29 mouse cellular contexts compared by ENCODE assay signal in the genomic region with DNA sequence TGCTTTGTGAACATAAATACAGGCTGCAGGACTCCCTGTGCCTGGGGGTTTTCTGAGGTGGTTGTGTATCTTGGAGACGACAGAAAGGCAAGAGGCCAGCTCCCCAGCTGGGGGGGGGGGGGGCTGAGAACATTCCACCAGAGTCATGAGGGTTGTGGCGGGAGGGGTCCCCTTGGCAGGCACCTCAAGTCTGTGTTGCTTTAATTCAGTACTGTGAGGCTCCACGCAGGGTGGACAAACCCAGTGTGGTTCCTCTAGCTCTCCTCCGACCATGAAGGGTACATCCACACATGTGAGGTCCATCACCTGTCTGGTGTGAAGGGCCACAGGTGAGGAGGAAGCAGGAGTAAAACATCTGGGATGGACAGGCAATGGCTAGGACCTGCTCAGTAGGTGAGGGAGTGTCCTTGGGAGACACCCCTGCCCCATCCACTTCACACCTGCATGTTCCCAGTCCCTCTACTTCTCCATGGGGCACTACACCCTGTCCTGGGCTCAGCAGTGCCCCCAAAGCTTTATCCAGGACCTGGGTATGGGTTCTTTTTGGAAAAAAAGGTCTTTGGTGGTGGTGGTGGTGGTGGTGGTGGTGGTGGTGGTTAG. TPM values are rescaled to one million over a fixed set of nuclear protein-coding genes. Genes with fewer than 3 reads are reported as not detected.
DNase-seq lines count a peak whose midpoint lies in the region; ATAC-seq and TF ChIP-seq lines count a peak whose summit lies in the region.
"Had no signal": no experiment of that assay in that cellular context is flagged by ENCODE, and none has a peak within 500 bp of the region (broad histone marks: within the 10 kb centered on the region; RNA-seq: fewer than 3 reads in every experiment).

No protein-coding gene starts in this region.

- no peak overlapping the region for H3K4me3 ChIP-seq in stomach, embryonic 16.5 days (replicated peaks; ENCODE audit: low read length)
- no peak overlapping the region for H3K4me3 ChIP-seq in stomach, postnatal 0 days (ENCODE audit: low read depth, low read length)
- H3K4me3 ChIP-seq in heart, embryonic 10.5 days = no peak overlapping the region
- H3K4me3 ChIP-seq: limb, embryonic 12.5 days; midbrain, embryonic 10.5 days; myocyte; neural tube, embryonic 13.5 days had no signal

- H3K9me3 ChIP-seq in stomach, embryonic 16.5 days (replicated peaks; ENCODE audit: control insufficient read depth, low read length) = no peaks in the 10 kb centered on the region
- H3K9me3 ChIP-seq in stomach, postnatal 0 days (ENCODE audit: control insufficient read depth, low read length) = no peaks in the 10 kb centered on the region
- H3K9me3 ChIP-seq in heart, embryonic 10.5 days = no peaks in the 10 kb centered on the region
- H3K9me3 ChIP-seq: limb, embryonic 12.5 days; midbrain, embryonic 10.5 days; neural tube, embryonic 13.5 days had no signal

- ATAC-seq in stomach, embryonic 16.5 days (ENCODE audit: insufficient read depth, low FRiP score) = peak; percentile 38; the same call in 1 of the 2 replicates
- no peak for ATAC-seq in stomach, postnatal 0 days (ENCODE audit: low FRiP score, low TSS enrichment)
- ATAC-seq: inflammation-experienced regulatory T-cells, adult 6 months; midbrain, embryonic 16.5 days had no signal

- H3K36me3 ChIP-seq in stomach, embryonic 16.5 days (ENCODE audit: control insufficient read depth, insufficient read depth, low read length) = no peaks in the 10 kb centered on the region
- no peaks in the 10 kb centered on the region for H3K36me3 ChIP-seq in stomach, postnatal 0 days (ENCODE audit: control insufficient read depth, insufficient read depth, low read length)
- no peaks in the 10 kb centered on the region for H3K36me3 ChIP-seq in heart, embryonic 10.5 days
- H3K36me3 ChIP-seq: limb, embryonic 12.5 days; midbrain, embryonic 10.5 days; neural tube, embryonic 13.5 days had no signal

- intact Hi-C loops in heart, postnatal 10 days (cut with DNase I) = no loop called here
- intact Hi-C loops in heart, postnatal 14 days (cut with DNase I) = no loop called here

- H3K4me2 ChIP-seq in stomach, embryonic 16.5 days (ENCODE audit: low read depth, low read length) = no peak overlapping the region
- H3K4me2 ChIP-seq in stomach, postnatal 0 days (replicated peaks; ENCODE audit: low read depth) = no peak overlapping the region
- H3K4me2 ChIP-seq: heart, embryonic 11.5 days; hindbrain, embryonic 14.5 days; limb, embryonic 12.5 days; lung, embryonic 14.5 days; neural tube, embryonic 13.5 days had no signal

- H3K4me1 ChIP-seq in stomach, embryonic 16.5 days (ENCODE audit: control insufficient read depth, insufficient read depth, low read length) = peaks cover 3% of the 10 kb centered on the region; the same call in 1 of the 2 replicates
- no peaks in the 10 kb centered on the region; the same call in 1 of the 2 replicates for H3K4me1 ChIP-seq in stomach, postnatal 0 days (replicated peaks; ENCODE audit: control insufficient read depth, insufficient read depth)
- peaks cover 20% of the 10 kb centered on the region for H3K4me1 ChIP-seq in heart, embryonic 10.5 days

- H3K9ac ChIP-seq in stomach, embryonic 16.5 days (ENCODE audit: low read length) = no peak overlapping the region
- no peak overlapping the region; the same call in 1 of the 2 replicates for H3K9ac ChIP-seq in stomach, postnatal 0 days (ENCODE audit: low read length)
- H3K9ac ChIP-seq: hindbrain, embryonic 14.5 days; limb, embryonic 12.5 days; liver, embryonic 14.5 days; lung, embryonic 14.5 days; neural tube, embryonic 13.5 days had no signal

- H3K27me3 ChIP-seq in stomach, embryonic 16.5 days (ENCODE audit: control insufficient read depth, insufficient read depth, low read length) = no peaks in the 10 kb centered on the region
- H3K27me3 ChIP-seq in stomach, postnatal 0 days (ENCODE audit: control insufficient read depth, insufficient read depth, low read length) = no peaks in the 10 kb centered on the region
- no peaks in the 10 kb centered on the region for H3K27me3 ChIP-seq in heart, embryonic 10.5 days (ENCODE audit: insufficient read depth, poor library complexity, severe bottlenecking)
- H3K27me3 ChIP-seq: limb, embryonic 12.5 days; neural tube, embryonic 13.5 days had no signal

- DNase-seq in cerebellum, adult 11-12 months = peak; percentile 78
- DNase-seq in cerebellum, adult 8-10 months = no peak
- peak; percentile 17 to 19 for DNase-seq in heart, postnatal 10 days
- no peak for DNase-seq in heart, postnatal 14 days
- no peak for DNase-seq in stomach, postnatal 0 days (ENCODE audit: low spot score)
- DNase-seq in layer of hippocampus, postnatal 14 days (ENCODE audit: low spot score in 2 of 2) = no peak
- DNase-seq in heart, embryonic 10.5 days (ENCODE audit: low spot score) = no peak
- DNase-seq: adrenal gland, postnatal 14 days; kidney, adult 18-20 months; kidney, postnatal 4 days; lung, embryonic 14.5 days; thymus, postnatal 25 days had no signal

- TF ChIP-seq EP300 in stomach, postnatal 0 days (optimal IDR thresholded peaks at IDR 0.05) = no peak

- WGBS in stomach, embryonic 16.5 days = 57% methylated on average over 4 of the region's 4 CpGs
- WGBS in stomach, postnatal 0 days = 33% methylated on average over 4 of the region's 4 CpGs
- 59% methylated on average over 4 of the region's 4 CpGs for WGBS in heart, embryonic 10.5 days

- TF ChIP-seq CTCF in stomach, postnatal 0 days (IDR thresholded peaks at IDR 0.05; ENCODE audit: low read depth) = no peak

- no peak overlapping the region for H3K27ac ChIP-seq in stomach, embryonic 16.5 days (ENCODE audit: low read length)
- no peak overlapping the region for H3K27ac ChIP-seq in stomach, postnatal 0 days (replicated peaks)
- no peak overlapping the region for H3K27ac ChIP-seq in heart, embryonic 10.5 days
- H3K27ac ChIP-seq: hindbrain, embryonic 14.5 days; limb, embryonic 12.5 days; liver, embryonic 14.5 days; midbrain, embryonic 10.5 days had no signal

RNA-seq across cellular contexts. Expression of a gene that starts 19.9 kb away (rescaled TPM):
- not detected for total RNA-seq in heart, postnatal 10 days (2021)
- not detected for total RNA-seq in heart, postnatal 14 days (2021)
- not detected in 2 replicates for polyA plus RNA-seq in stomach, embryonic 16.5 days (2015; fragmentation: Nextera tagmentation; extraction: Ambion mirVana)
- polyA plus RNA-seq in stomach, postnatal 0 days (2015; fragmentation: Nextera tagmentation; extraction: Ambion mirVana) = not detected in 2 replicates
- total RNA-seq in layer of hippocampus, postnatal 14 days (2021) = not detected
- not detected in 2 replicates for polyA plus RNA-seq in heart, embryonic 10.5 days (2016; fragmentation: Nextera tagmentation; extraction: Ambion mirVana)
- total RNA-seq: adrenal gland, postnatal 14 days; gastrocnemius, adult 18-20 months; heart, postnatal 25 days; left cerebral cortex, adult 8-10 months had no signal
- polyA plus RNA-seq: forebrain, embryonic 11.5 days; gonadal fat pad, adult 2 months; heart, embryonic 11.5 days; hindbrain, embryonic 14.5 days; inflammation-experienced regulatory T-cells, adult 6 months; kidney, embryonic 16.5 days; limb, embryonic 12.5 days; liver, embryonic 14.5 days; midbrain, embryonic 10.5 days; midbrain, embryonic 16.5 days; myocyte; neural tube, embryonic 13.5 days; spleen, adult 2 months had no signal

RNA-seq across cellular contexts. Expression of a gene that starts 33.9 kb away (rescaled TPM):
- total RNA-seq in heart, postnatal 10 days (2021) = 1 to 10 TPM; 7.1 to 8.0 TPM
- total RNA-seq in heart, postnatal 14 days (2021) = 1 to 10 TPM; 4.8 to 7.1 TPM
- 5.5 and 7.4 TPM in 2 replicates for polyA plus RNA-seq in stomach, embryonic 16.5 days (2015; fragmentation: Nextera tagmentation; extraction: Ambion mirVana)
- polyA plus RNA-seq in stomach, postnatal 0 days (2015; fragmentation: Nextera tagmentation; extraction: Ambion mirVana) = 9.3 and 9.8 TPM in 2 replicates
- total RNA-seq in layer of hippocampus, postnatal 14 days (2021) = 1 to 10 TPM in 1 of 2 experiments, under 1 TPM in 1; 0.88 to 1.1 TPM
- polyA plus RNA-seq in heart, embryonic 10.5 days (2016; fragmentation: Nextera tagmentation; extraction: Ambion mirVana) = 0.17 and 0.21 TPM in 2 replicates
- polyA plus RNA-seq: inflammation-experienced regulatory T-cells, adult 6 months had no signal

RNA-seq across cellular contexts. Expression of a gene that starts 50.7 kb away (rescaled TPM):
- total RNA-seq in heart, postnatal 10 days (2021) = 1 to 10 TPM; 5.5 to 7.6 TPM
- 1 to 10 TPM; 6.0 to 6.2 TPM for total RNA-seq in heart, postnatal 14 days (2021)
- polyA plus RNA-seq in stomach, embryonic 16.5 days (2015; fragmentation: Nextera tagmentation; extraction: Ambion mirVana) = 9.7 and 11.2 TPM in 2 replicates
- polyA plus RNA-seq in stomach, postnatal 0 days (2015; fragmentation: Nextera tagmentation; extraction: Ambion mirVana) = 5.3 and 5.8 TPM in 2 replicates
- total RNA-seq in layer of hippocampus, postnatal 14 days (2021) = 1 to 10 TPM; 5.4 to 7.2 TPM
- polyA plus RNA-seq in heart, embryonic 10.5 days (2016; fragmentation: Nextera tagmentation; extraction: Ambion mirVana) = 5.7 and 5.8 TPM in 2 replicates

Comparison
In these comparisons a context has a peak if more than half of its experiments do, and no peak if none do; other contexts are left out.
1. DNase-seq: peak in cerebellum, adult 11-12 months (single experiment) and heart, postnatal 10 days (2 of 2); none in cerebellum, adult 8-10 months (single experiment), heart, postnatal 14 days (0 of 2), stomach, postnatal 0 days (single experiment), layer of hippocampus, postnatal 14 days (0 of 2) and heart, embryonic 10.5 days (single experiment).